Mouse (Mus musculus) c-Kit-negative CD71-positive TER-119-positive erythroid progenitor cells, embryonic 14.5 days (primary cell): ENCODE data around the gene Fam3a.
"Not testable (repeated sequence)": the region's sequence is repeated elsewhere in the genome, so short reads cannot be mapped to it uniquely, and the experiment has no call there.

Source experiments
- DNase-seq: peaks from one replicate; pipeline ENCODE4 v3.0.0-alpha.2; 2013; ENCODE audit warnings: low read depth, low spot score

Gene Fam3a

GRCm38 (mm10) chrX:74392535-74393443, at the start of gene Fam3a, which contains the start of gene Ikbkg:
Gene Fam3a (minus strand): TSS chrX:74393272.
Gene Ikbkg (plus strand): TSS chrX:74393290.
- peak; percentile 70 for DNase-seq

DNA sequence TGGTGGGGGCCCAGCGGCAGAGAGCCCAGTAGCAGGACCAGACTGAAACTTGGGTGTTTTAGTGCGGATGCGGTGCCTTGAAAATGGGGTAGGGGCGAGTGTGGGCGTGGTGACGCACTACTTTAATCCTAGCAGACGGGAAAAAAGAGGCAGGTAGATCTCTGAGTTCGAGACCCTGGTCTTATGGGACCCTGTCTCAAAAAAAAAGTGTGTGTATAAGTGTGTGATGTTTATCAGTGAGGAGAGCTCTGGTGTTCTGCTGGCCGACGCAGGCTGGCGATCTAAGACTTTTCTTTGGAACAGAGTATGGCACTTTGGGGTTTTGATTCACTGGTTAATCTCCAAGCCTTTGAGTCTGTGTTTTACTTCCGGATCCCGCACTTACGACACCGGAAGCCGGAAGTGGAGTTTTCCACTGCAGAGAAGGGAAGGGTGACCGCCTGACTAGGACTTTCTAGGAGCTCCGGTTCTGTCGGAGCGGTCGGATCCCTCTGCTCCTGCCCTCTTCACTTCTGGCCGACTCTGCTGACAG, 36.3 kb upstream of the Fam3a start:
- DNase-seq: peak; percentile 63

- DNase-seq: peak; percentile 83
These were observed 35.8 kb upstream of the Fam3a start, which contains the start of gene G6pdx for GRCm38 (mm10) chrX:74428826-74429276. Gene G6pdx (minus strand): TSS chrX:74429194.

DNA sequence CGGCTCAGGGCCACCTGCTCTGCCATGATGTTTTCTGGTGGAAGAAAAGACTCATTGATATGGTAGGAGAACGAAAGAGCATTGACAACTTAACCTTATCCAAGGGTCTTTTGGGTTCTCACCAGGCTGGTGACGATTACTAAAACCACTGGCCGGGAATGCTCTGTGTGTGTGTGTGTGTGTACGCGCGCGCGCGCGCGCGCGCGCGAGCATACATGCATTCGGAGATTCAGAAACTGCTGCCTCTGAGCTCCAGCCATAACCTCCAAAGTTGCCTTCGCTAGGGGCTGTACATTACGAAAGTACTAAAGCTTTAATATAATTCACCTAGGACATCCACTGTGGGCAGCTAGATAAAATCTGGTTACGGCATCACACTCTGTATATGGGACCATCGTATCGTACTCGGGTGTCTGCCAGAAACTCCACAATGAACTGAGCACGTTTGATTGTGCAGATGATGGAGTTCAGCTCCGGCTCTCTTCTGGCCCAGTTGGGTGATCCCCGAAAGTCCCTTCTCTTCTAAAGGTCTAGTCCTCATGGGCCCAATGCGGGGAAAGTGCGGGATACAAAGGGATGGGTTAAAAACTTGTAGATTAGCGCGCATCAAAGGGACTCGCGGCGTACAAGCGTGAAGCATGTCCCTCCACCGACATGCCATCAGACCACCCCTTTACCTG, 35.2 kb upstream of the Fam3a start:
- DNase-seq: no peak

GRCm38 (mm10) chrX:74427116-74427515, 34.0 kb upstream of the Fam3a start:
- no peak for DNase-seq

- no peak for DNase-seq
These were observed 33.2 kb upstream of the Fam3a start for GRCm38 (mm10) chrX:74426256-74426655.

DNA sequence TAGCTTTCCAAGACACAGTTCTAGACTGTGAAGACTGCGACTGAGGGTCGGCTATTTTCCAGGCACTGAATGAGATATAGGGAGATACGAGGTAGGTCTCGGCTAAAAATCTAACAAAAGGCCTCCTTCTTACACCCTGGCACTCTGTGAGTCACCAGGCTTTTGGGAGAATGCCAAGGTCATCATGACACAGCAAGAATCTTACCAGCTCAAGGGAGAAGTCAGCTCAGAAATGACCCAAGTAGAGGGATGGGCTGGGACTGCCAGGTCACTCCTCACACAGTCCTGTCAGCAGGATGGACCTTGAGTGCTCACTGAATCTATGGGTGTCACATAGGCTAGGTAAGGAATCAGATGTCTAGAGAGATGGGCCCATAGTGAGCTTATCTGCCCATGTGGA, 32.1 kb upstream of the Fam3a start:
- peak; percentile 85 for DNase-seq

- peak; percentile 39 for DNase-seq
These were observed 31.4 kb upstream of the Fam3a start for GRCm38 (mm10) chrX:74424443-74424842.

DNA sequence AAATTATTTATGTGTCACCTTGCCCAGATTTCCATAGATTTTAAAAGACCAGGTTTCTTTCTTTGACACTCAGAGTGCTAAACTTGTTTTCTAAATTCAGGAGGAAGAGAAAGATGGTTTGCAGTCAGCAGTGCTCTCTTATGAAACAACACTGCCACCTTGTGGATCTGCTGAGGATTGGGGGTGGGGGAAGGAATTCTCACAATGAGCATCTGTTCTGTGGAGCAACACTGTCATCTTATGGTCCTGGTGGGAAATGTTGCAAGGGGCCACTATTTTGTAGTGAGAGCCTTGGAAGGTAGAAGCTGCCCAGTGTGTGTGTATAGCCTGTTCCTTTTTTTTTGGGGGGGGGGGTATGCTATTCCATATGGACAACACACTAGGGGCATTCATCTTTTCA, 20.3 kb upstream of the Fam3a start:
- peak; percentile 50 for DNase-seq

GRCm38 (mm10) chrX:74408340-74408739, 15.3 kb upstream of the Fam3a start:
- DNase-seq: no peak

DNA sequence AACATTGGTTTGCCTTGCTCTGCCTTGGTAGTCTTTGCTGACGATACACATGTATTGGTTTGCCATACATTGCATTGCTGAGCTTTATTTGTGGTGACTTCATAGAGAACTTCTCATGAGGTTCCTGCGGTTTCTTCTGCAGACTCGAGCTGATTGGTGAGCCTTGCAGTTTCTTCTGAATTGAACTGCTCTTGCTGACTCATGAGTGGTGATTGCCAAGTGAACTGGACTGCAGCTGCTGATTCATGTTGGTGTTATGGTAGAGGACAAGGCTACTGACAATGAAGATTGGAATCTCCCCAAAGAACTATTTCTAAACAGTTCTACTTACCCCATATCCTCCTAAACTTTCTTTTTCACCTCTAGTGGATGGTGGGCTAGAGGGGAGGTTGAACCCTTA, 7.1 kb upstream of the Fam3a start:
- no peak for DNase-seq

DNA sequence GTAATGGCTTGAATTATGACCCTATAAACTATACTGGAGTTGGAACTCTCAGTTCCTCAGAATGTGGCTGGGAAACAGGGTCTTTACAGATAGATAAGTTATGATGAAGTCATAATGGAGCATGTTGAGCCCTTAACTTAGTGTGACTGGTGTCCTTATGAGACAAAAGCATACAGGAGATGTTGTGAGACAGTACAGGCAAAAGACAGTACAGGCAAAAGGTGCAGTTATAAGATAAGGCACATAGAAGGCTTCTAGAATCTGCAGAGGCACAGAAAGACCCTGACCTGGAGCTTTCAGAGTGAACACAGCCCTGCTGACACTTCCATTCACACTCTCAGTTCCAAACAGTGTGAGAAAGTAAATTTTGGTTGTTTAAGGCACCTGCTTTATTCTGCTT, 4.9 kb downstream of the Fam3a start:
- no peak for DNase-seq

DNA sequence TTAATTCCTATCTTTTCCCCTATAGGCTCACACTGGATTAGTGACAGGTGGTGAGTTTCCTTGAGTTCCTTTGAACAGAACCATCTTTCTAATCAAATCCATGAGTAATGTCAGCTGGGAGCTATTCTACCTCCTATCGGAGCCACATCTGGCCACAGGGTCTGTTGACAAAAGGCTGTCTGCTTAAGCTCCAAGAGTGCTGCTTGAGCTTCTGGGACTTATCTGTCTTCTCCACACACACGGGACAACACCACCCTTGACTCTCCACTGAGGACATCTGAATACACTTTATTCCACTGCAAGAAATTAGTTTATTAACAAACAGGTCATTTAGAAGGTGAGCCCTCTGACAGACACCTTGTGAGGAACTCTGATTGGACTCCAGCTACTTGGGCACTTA, 8.6 kb downstream of the Fam3a start:
- DNase-seq: no peak

- peak; percentile 68 for DNase-seq
These were observed 20.1 kb downstream of the Fam3a start, which contains the start of the genes Ubl4a and Slc10a3 for GRCm38 (mm10) chrX:74372888-74373549. Gene Ubl4a (minus strand): TSS chrX:74373218. Gene Slc10a3 (minus strand): TSS chrX:74373349.

- no peak for DNase-seq
These were observed 24.7 kb downstream of the Fam3a start for GRCm38 (mm10) chrX:74368209-74368909.

DNA sequence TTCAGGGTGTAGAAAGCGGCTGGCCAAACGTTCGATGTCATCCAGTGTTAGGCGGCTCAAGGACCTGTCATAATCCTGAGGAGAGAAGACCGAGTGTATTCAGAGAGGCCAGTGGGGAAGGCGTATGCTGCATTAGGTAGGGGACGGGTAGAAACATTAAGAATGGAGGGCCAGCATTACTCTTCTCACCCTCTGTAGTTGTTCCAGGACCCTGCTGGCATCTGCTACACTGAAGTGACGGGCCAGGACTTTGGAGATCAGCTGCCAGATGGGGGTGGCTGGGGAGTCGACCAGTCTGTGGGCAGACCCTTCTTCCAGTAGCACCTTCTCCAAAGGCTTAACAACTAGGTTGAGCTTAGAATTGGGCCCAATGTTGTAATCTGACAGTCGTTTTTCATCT, 25.6 kb downstream of the Fam3a start:
- no peak for DNase-seq

DNA sequence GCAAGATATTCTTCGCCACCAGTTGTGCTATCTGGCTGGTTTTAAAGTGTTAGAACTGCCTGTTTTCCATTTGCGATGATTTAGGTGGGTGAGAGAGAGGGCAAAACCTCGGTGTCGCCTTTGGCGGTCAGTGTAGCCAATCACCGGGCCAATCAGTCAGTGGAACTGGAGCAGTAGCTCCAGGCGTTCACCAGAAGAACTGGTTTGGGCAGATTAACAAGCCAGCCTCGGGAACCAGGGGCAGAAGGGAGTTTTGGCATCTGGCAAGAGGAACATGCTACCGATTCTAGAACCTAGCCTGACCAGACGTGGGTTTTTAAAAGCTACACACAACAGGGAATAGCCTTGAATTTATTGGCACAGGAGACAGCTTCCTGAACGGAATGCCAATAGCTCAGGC, 33.9 kb downstream of the Fam3a start:
- no peak for DNase-seq

DNA sequence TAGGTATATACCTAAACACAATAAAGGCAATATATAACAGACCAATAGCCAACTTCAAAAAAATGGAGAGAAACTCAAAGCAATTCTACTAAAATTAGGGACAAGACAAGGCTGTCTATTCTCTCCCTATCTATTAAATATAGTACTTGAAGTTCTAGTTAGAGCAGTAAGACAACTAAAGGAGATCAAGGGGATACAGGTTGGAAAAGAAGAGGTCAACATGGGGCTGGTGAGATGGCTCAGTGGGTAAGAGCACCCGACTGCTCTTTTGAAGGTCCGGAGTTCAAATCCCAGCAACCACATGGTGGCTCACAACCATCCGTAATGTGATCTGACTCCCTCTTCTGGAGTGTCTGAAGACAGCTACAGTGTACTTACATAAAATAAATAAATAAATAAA, 36.0 kb downstream of the Fam3a start:
- not testable (repeated sequence) for DNase-seq

DNA sequence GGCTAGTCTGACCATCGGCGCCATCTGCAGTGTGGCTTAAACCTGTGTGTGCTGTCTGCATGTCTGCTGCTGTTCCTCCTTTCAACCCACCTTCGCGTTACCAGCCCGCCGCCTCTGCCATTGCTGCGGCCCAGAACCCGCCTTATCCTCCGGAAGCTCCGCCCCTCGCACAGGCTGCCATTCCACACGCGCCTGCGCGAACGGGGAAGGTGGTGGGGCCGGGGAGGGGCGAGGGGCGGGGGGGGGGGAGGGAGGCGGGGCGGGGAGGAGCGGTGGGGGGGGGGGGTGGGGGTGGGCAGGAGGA, 39.7 kb downstream of the Fam3a start, which contains the start of gene Lage3:
Gene Lage3 (minus strand): TSS at position 152 of the 304 bp plus-strand sequence.
- peak; percentile 38 for DNase-seq

GRCm38 (mm10) chrX:74352645-74353466, 40.2 kb downstream of the Fam3a start:
- DNase-seq: no peak
